Mouse (Mus musculus) lung, embryonic 15.5 days (tissue): ENCODE measurements at regions not wholly inside any gene's neighbourhood (a gene's known extent, or its start where the extent isn't known, plus 50 kb on each side); places are given as distances from the start of the nearest gene placed in this dataset. TPM values are rescaled to one million over a fixed set of nuclear protein-coding genes. Genes with fewer than 3 reads are reported as not detected.

Source experiments
- microRNA-seq: library from miRNA; unstranded; fragments of <30 nt; microRNA quantifications from one replicate; pipeline ENCODE4, GENCODE M21; 2016

Small RNA genes lying in the stretch of these regions (microRNA-seq; reads per million reads assigned to microRNA genes)
- not detected for gene Gm22132
